Mouse (Mus musculus) small intestine, adult 2 months (tissue): ENCODE results near the gene Clhc1.

ENCODE experiments used
- CTCF ChIP-seq: fragments of 200-500 bp; IDR thresholded peaks from 2 replicates; pipeline ENCODE4 v1.5.1; 2012; ENCODE audit warnings: low read depth, mild to moderate bottlenecking, control low read depth, inconsistent platforms, low read length, moderate library complexity, mixed read lengths; ENCODE audit not compliant: insufficient replicate concordance, insufficient read length; ENCODE audit errors: extremely low read depth
- POLR2A ChIP-seq: fragments of 200-500 bp; IDR thresholded peaks from 2 replicates; pipeline ENCODE4 v1.6.1; 2012; ENCODE audit warnings: low read depth, mild to moderate bottlenecking, control low read depth, inconsistent platforms, low read length, moderate library complexity

DNA sequence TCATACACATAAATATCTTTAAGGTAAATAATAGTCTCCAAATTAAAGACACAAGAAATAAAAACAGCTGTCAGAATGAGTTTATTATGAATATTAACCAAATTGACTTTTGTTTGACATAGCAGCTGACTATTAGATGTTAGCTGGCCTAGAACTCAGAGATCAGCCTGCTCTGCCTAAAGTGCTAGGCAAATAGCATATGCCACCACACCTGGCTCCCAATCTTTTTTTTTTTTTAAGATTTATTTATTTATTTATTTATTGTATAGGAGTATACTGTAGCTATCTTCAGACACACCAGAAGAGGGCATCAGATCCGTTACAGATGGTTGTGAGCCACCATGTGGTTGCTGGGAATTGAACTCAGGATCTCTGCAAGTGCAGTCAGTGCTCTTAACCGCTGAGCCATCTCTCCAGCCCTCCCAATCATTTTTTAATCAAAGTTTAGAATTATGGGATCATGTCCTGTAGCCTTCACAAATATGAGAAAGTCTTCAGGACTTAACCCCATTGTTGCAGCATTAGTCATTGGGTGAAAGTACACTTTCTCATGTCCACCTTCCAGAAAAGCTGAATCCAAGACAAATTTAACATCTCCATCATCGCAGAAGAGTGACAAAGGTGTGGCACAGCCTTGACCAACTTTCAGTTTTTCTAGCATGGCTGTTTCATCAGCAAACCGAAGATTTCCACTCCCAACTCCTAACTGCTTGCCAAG, 34.8 kb upstream of the Clhc1 start:
- TF ChIP-seq CTCF (no peak), POLR2A (no peak)
